Mouse (Mus musculus) MEL (cell line): Measurements from ENCODE around the gene Sgk1. TPM values are rescaled to one million over a fixed set of nuclear protein-coding genes. Genes with fewer than 3 reads are reported as not detected.

Experiments used
- DNase-seq: peaks from one replicate; pipeline ENCODE4 v3.0.0; 2011; ENCODE audit warnings: low read depth, low spot score
- H3K27ac ChIP-seq: 2 replicates; pipeline ENCODE4 v1.5.1; 2012; ENCODE audit warnings: low read depth, mild to moderate bottlenecking, control low read depth, low read length, moderate library complexity; ENCODE audit not compliant: control insufficient read depth
- H3K27me3 ChIP-seq, 2 experiments: fragments of 150-350 bp in 1 of 2; sonication (generic) in 1 of 2; 2 replicates each; pipeline ENCODE4 v1.6.1; 2012; ENCODE audit warnings: low read length in 2 of 2, mild to moderate bottlenecking in 2 of 2, improper control_type of control experiment in 1 of 2, moderate library complexity in 1 of 2; ENCODE audit not compliant: insufficient read depth in 2 of 2, control insufficient read depth in 1 of 2
- H3K36me3 ChIP-seq, 2 experiments: 2 replicates each; pipeline ENCODE4 v1.6.1; 2012 to 2014; ENCODE audit warnings: low read length in 2 of 2, improper control_type of control experiment in 1 of 2, inconsistent platforms in 1 of 2, mild to moderate bottlenecking in 1 of 2; ENCODE audit not compliant: insufficient read depth in 2 of 2, control insufficient read depth in 1 of 2
- H3K4me1 ChIP-seq, 2 experiments: fragments of 150-350 bp in 1 of 2; sonication (generic) in 1 of 2; 2 replicates each; pipeline ENCODE4 v1.6.1; 2012; ENCODE audit warnings: low read length in 2 of 2, improper control_type of control experiment in 1 of 2, mild to moderate bottlenecking in 1 of 2; ENCODE audit not compliant: insufficient read depth in 2 of 2, control insufficient read depth in 1 of 2
- H3K4me3 ChIP-seq, 2 experiments: fragments of 150-350 bp in 1 of 2; sonication (generic) in 1 of 2; 2 replicates each; pipeline ENCODE4 v1.5.1; 2012; ENCODE audit warnings: low read depth in 2 of 2, low read length in 2 of 2, mild to moderate bottlenecking in 2 of 2, moderate library complexity in 2 of 2, control low read depth in 1 of 2, improper control_type of control experiment in 1 of 2; ENCODE audit not compliant: control insufficient read depth in 1 of 2, insufficient read depth in 1 of 2
- H3K79me2 ChIP-seq: 2 replicates; pipeline ENCODE4 v1.6.1; 2012; ENCODE audit warnings: mild to moderate bottlenecking, low read length, moderate library complexity; ENCODE audit not compliant: control insufficient read depth, poor library complexity, insufficient read depth
- H3K9ac ChIP-seq: 2 replicates; pipeline ENCODE4 v1.6.1; 2012; ENCODE audit warnings: low read depth, mild to moderate bottlenecking, control low read depth, low read length, moderate library complexity; ENCODE audit not compliant: control insufficient read depth, poor library complexity, severe bottlenecking
- H3K9me3 ChIP-seq: fragments of 150-350 bp; sonication (generic); replicated peaks from 2 replicates; pipeline ENCODE4 v1.6.1; 2012; ENCODE audit warnings: mild to moderate bottlenecking, low read length, improper control_type of control experiment, moderate library complexity; ENCODE audit not compliant: insufficient read depth
- BHLHE40 ChIP-seq: IDR thresholded peaks from 2 replicates; pipeline ENCODE4 v1.6.1; 2012; ENCODE audit warnings: low read depth, mild to moderate bottlenecking, inconsistent platforms, low read length, improper control_type of control experiment, borderline replicate concordance
- CHD2 ChIP-seq: IDR thresholded peaks from 2 replicates; pipeline ENCODE4 v1.6.1; 2011; ENCODE audit warnings: low read length, improper control_type of control experiment
- EP300 ChIP-seq, 2 experiments: IDR thresholded peaks; 2 replicates each; pipeline ENCODE4 v1.6.1; 2011; ENCODE audit warnings: improper control_type of control experiment in 2 of 2, low read length in 2 of 2, low read depth in 1 of 2, mild to moderate bottlenecking in 1 of 2
- ETS1 ChIP-seq: IDR thresholded peaks from 2 replicates; pipeline ENCODE4 v1.6.1; 2012; ENCODE audit warnings: low read depth, mild to moderate bottlenecking, inconsistent platforms, low read length, improper control_type of control experiment, moderate library complexity
- GABPA ChIP-seq: IDR thresholded peaks from 2 replicates; pipeline ENCODE4 v1.6.1; 2012; ENCODE audit warnings: low read depth, mild to moderate bottlenecking, inconsistent platforms, low read length, improper control_type of control experiment, moderate library complexity
- HCFC1 ChIP-seq: IDR thresholded peaks from 2 replicates; pipeline ENCODE4 v1.6.1; 2012; ENCODE audit warnings: low read depth, mild to moderate bottlenecking, inconsistent platforms, low read length, improper control_type of control experiment, moderate library complexity
- MEF2A ChIP-seq: IDR thresholded peaks from 2 replicates; pipeline ENCODE4 v1.6.1; 2014; ENCODE audit warnings: low read depth, mild to moderate bottlenecking, inconsistent platforms, low read length, improper control_type of control experiment; ENCODE audit not compliant: poor library complexity, insufficient replicate concordance, severe bottlenecking; ENCODE audit errors: extremely low read depth
- NRF1 ChIP-seq: IDR thresholded peaks from 2 replicates; pipeline ENCODE4 v1.6.1; 2014; ENCODE audit warnings: low read depth, mild to moderate bottlenecking, inconsistent platforms, low read length, improper control_type of control experiment, moderate library complexity; ENCODE audit not compliant: poor library complexity, insufficient read depth, severe bottlenecking
- POLR2A ChIP-seq, 2 experiments: IDR thresholded peaks; 2 replicates each; pipeline ENCODE4 v1.6.1; 2011 to 2012; ENCODE audit warnings: low read length in 2 of 2, mild to moderate bottlenecking in 2 of 2, control low read depth in 1 of 2, improper control_type of control experiment in 1 of 2, low read depth in 1 of 2, moderate library complexity in 1 of 2; ENCODE audit not compliant: control insufficient read depth in 1 of 2, insufficient read depth in 1 of 2, poor library complexity in 1 of 2
- POLR2AphosphoS2 ChIP-seq: IDR thresholded peaks from 2 replicates; pipeline ENCODE4 v1.6.1; 2011; ENCODE audit warnings: low read length, improper control_type of control experiment
- POLR2AphosphoS5 ChIP-seq: IDR thresholded peaks from 2 replicates; pipeline ENCODE4 v1.6.1; 2012; ENCODE audit warnings: low read depth, borderline replicate concordance, mild to moderate bottlenecking, inconsistent platforms, low read length, moderate library complexity, mixed read lengths
- RAD21 ChIP-seq: IDR thresholded peaks from 2 replicates; pipeline ENCODE4 v1.6.1; 2011; ENCODE audit warnings: mild to moderate bottlenecking, low read depth, low read length, improper control_type of control experiment
- RCOR1 ChIP-seq: IDR thresholded peaks from 2 replicates; pipeline ENCODE4 v1.6.1; 2012; ENCODE audit warnings: low read depth, mild to moderate bottlenecking, inconsistent platforms, low read length, improper control_type of control experiment
- SIN3A ChIP-seq: IDR thresholded peaks from 2 replicates; pipeline ENCODE4 v1.6.1; 2012; ENCODE audit warnings: low read length, improper control_type of control experiment, inconsistent platforms
- TAL1 ChIP-seq: IDR thresholded peaks from 2 replicates; pipeline ENCODE4 v1.6.1; 2012; ENCODE audit warnings: mild to moderate bottlenecking, inconsistent platforms, low read length, moderate library complexity, mixed read lengths
- USF1 ChIP-seq: IDR thresholded peaks from 2 replicates; pipeline ENCODE4 v1.6.1; 2014; ENCODE audit warnings: low read depth, mild to moderate bottlenecking, inconsistent platforms, low read length, improper control_type of control experiment, moderate library complexity
- ZKSCAN1 ChIP-seq: IDR thresholded peaks from 2 replicates; pipeline ENCODE4 v1.6.1; 2012; ENCODE audit warnings: low read depth, mild to moderate bottlenecking, inconsistent platforms, low read length, improper control_type of control experiment, moderate library complexity
- ZMIZ1 ChIP-seq: IDR thresholded peaks from 2 replicates; pipeline ENCODE4 v1.6.1; 2012; ENCODE audit warnings: low read depth, mild to moderate bottlenecking, inconsistent platforms, low read length, improper control_type of control experiment, moderate library complexity
- polyA plus RNA-seq, 2 experiments: library from polyadenylated mRNA; stranded (reverse) in 1 of 2; unstranded in 1 of 2; fragments of >175 nt in 1 of 2; fragments of >200 nt in 1 of 2; gene quantifications; 2 replicates each; pipeline versions ENCODE4 v1.2.1 to v1.2.4; 2012; ENCODE audit warnings: low replicate concordance in 2 of 2, low read depth in 1 of 2; ENCODE audit not compliant: insufficient read length in 2 of 2, insufficient read depth in 1 of 2, missing spikeins in 1 of 2
- total RNA-seq: library from RNA; depleted of rRNA; stranded (reverse); fragments of 300-350 nt; gene quantifications from 2 replicates; pipeline ENCODE4 v1.2.3, GENCODE M21; 2012

The Sgk1 gene
- total and polyA plus RNA-seq, 3 experiments = 1.6 to 3.2 TPM; not detected in 1

- no peak overlapping the region for H3K4me3 ChIP-seq
- no peak for DNase-seq
- H3K27ac ChIP-seq = no peak overlapping the region
- 0 out of 4 replicates have a peak, but pooled peaks cover 0 to 3% of the 10 kb centered on the region in 2 experiments for H3K4me1 ChIP-seq
- H3K36me3 ChIP-seq = no peaks in the 10 kb centered on the region
- H3K9me3 ChIP-seq = no peaks in the 10 kb centered on the region
- no peaks in the 10 kb centered on the region for H3K79me2 ChIP-seq
- TF ChIP-seq ZKSCAN1 (no peak), POLR2A (IDR thresholded peaks at IDR 0.05; ENCODE audit: control insufficient read depth in 1 of 2, insufficient read depth in 1 of 2, low read depth in 1 of 2, low read length in 2 of 2, poor library complexity in 1 of 2) (no peak), GABPA (no peak), ETS1 (no peak), POLR2AphosphoS5 (no peak), SIN3A (no peak), CHD2 (no peak), EP300 (IDR thresholded peaks at IDR 0.05; ENCODE audit: low read depth in 1 of 2, low read length in 2 of 2) (no peak), RCOR1 (no peak), USF1 (no peak), BHLHE40 (no peak), NRF1 (no peak), RAD21 (no peak), ZMIZ1 (no peak), MEF2A (no peak), POLR2AphosphoS2 (no peak)
- TF ChIP-seq, all 39 proteins: peak for 0
- Histone ChIP-seq H3K9ac (no peak overlapping the region), H3K27me3 (no peaks in the 10 kb centered on the region)
Measured at GRCm38 (mm10) chr10:21905616-21906015, 23.6 kb downstream of the Sgk1 start.

- Histone ChIP-seq H3K9ac (no peak overlapping the region), H3K27me3 (no peaks in the 10 kb centered on the region), H3K36me3 (no peaks in the 10 kb centered on the region), H3K4me1 (0 out of 4 replicates have a peak, but pooled peaks cover 0 to 3% of the 10 kb centered on the region in 2 experiments), H3K9me3 (no peaks in the 10 kb centered on the region), H3K4me3 (no peak overlapping the region), H3K27ac (no peak overlapping the region), H3K79me2 (no peaks in the 10 kb centered on the region)
- DNase-seq = no peak
- TF ChIP-seq TAL1 = no peak
- no peak for TF ChIP-seq HCFC1
Measured at GRCm38 (mm10) chr10:21906894-21907446, 25.0 kb downstream of the Sgk1 start.
